Mouse (Mus musculus) hindbrain, embryonic 10.5 days (tissue): ENCODE data around the gene Taf15. TPM values are rescaled to one million over a fixed set of nuclear protein-coding genes. Genes with fewer than 3 reads are reported as not detected.

Experiments used
- DNase-seq: peaks from one replicate; pipeline ENCODE4 v3.0.0-alpha.2; 2017; ENCODE audit warnings: low spot score
- H3K27ac ChIP-seq: fragments of 300-500 bp; sonication (generic); 2 replicates; pipeline ENCODE4 v1.5.1; 2016; ENCODE audit warnings: mild to moderate bottlenecking, moderate library complexity
- H3K27me3 ChIP-seq: fragments of 300-500 bp; sonication (generic); 2 replicates; pipeline ENCODE4 v1.6.1; 2016; ENCODE audit warnings: mild to moderate bottlenecking; ENCODE audit not compliant: poor library complexity, insufficient read depth, severe bottlenecking
- H3K36me3 ChIP-seq: fragments of 300-500 bp; sonication (generic); 2 replicates; pipeline ENCODE4 v1.6.1; 2016; ENCODE audit warnings: mild to moderate bottlenecking, moderate library complexity
- H3K4me1 ChIP-seq: fragments of 300-500 bp; sonication (generic); replicated peaks from 2 replicates; pipeline ENCODE4 v1.6.1; 2016; ENCODE audit warnings: mild to moderate bottlenecking
- H3K4me3 ChIP-seq: fragments of 300-500 bp; sonication (generic); 2 replicates; pipeline ENCODE4 v1.5.1; 2016; ENCODE audit warnings: mild to moderate bottlenecking, moderate library complexity
- H3K9me3 ChIP-seq: fragments of 300-500 bp; sonication (generic); 2 replicates; pipeline ENCODE4 v1.6.1; 2016; ENCODE audit warnings: mild to moderate bottlenecking, moderate library complexity
- WGBS: fragments of 180-500 bp; shearing (Covaris S2); methylation state at CpG from one replicate; pipeline ENCODE4 v1.1.7; 2016; 5-methylcytosine and 5-hydroxymethylcytosine counted together
- polyA plus RNA-seq: library from polyadenylated mRNA; unstranded; fragments of >200 nt; fragmentation: Nextera tagmentation; extraction: Ambion mirVana; gene quantifications from 2 replicates; pipeline ENCODE4 v1.2.1, GENCODE M21; 2016

The Taf15 gene
- polyA plus RNA-seq, 1 experiment from 2014 or later: 9.2 TPM

DNA sequence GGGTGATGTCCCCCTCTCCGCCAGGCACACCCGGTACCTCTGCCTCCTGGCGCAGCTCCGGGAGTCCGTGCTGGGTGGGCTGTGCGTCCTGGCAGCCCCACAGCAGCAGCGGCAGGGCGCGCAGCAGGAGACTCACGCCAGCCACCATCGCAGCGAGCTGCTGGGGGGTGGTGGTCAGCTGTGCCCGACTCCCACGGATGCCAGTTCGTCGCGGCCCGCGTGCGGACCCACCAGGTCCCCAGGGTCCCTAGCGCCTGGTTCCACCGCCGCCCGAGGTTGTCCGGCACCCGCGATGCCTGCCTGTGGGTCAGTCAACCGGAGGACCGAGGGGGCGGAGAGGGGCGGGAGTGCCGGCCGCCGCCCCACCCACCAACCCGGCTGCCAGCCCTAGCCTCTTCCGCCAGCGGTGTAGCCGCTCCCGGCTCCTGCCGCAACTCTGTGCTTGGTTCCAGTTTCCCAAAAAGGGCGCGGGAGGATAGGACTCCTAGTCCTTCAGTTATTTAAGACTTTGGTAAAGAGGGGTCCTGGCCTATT is 10.1 kb upstream of the Taf15 start, which contains the start of gene Mmp28:
Mmp28 (minus strand) TSS at position 361 of the 534 bp plus-strand sequence.
- no peaks in the 10 kb centered on the region for H3K36me3 ChIP-seq
- peak within 1 kb of the TSS; percentile 78 for H3K27ac ChIP-seq
- WGBS: 0% methylated on average over 42 of the region's 42 CpGs
- peaks cover 75% of the 10 kb centered on the region for H3K27me3 ChIP-seq
- H3K4me1 ChIP-seq: peaks cover 27% of the 10 kb centered on the region
- H3K9me3 ChIP-seq: no peaks in the 10 kb centered on the region
- peak; percentile 61 for DNase-seq
- H3K4me3 ChIP-seq: peak within 1 kb of the TSS; percentile 64

DNA sequence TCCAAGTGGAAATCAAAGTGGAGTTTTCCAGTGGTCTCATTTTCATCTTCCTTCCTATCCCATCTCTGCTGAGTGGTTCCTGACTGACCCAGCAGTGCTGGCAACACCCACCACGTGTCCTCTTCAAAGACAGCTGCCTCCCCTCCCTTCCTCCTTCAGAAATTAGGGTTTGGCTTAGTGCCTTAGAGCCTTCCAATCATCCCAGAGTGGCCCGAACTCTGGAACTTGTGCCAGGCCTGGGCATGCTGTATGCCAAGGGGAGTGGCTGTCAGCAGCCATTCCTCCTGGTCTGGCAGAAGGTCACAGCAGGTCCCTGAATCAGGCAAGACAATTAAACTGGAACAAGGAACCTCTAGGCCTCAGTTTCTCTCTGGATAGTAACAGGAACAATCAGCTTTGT is 6.9 kb upstream of the Taf15 start:
- WGBS: 37% methylated on average over 2 of the region's 2 CpGs
- Histone ChIP-seq H3K36me3 (no peaks in the 10 kb centered on the region), H3K9me3 (no peaks in the 10 kb centered on the region), H3K4me1 (peaks cover 20% of the 10 kb centered on the region), H3K27ac (no peak overlapping the region), H3K27me3 (peaks cover 82% of the 10 kb centered on the region), H3K4me3 (no peak overlapping the region)
- DNase-seq: no peak

DNA sequence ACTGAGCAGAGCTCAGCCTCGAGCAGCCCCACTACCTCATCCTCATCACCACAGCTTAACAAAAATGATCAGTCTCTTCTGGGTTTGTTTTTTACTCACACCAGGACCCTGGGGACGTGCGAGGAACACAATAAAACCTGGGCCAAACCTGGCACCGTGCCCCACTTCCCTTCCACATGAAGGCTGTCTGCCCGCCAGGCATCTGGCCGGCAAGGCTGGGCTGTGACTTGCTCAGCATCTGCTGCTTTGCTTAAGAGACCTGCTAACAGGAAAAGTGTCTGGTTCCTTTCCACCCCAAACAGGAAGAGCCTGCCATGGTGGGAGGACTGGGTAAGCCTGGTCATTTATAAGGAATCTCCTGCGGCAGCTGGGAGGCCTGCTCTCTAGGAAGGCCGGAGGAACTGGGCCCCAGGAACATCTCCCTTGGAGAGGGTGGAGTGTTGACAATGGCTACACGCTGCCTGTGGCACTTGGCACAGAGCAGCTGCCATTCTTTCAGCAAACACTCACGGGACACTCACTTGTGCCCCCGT is 5.7 kb upstream of the Taf15 start:
- WGBS: 75% methylated on average over 11 of the region's 11 CpGs
- peaks cover 79% of the 10 kb centered on the region for H3K27me3 ChIP-seq
- H3K36me3 ChIP-seq: no peaks in the 10 kb centered on the region
- DNase-seq: no peak
- H3K27ac ChIP-seq: no peak overlapping the region
- H3K4me1 ChIP-seq: peaks cover 22% of the 10 kb centered on the region
- H3K9me3 ChIP-seq: no peaks in the 10 kb centered on the region
- no peak overlapping the region for H3K4me3 ChIP-seq

DNA sequence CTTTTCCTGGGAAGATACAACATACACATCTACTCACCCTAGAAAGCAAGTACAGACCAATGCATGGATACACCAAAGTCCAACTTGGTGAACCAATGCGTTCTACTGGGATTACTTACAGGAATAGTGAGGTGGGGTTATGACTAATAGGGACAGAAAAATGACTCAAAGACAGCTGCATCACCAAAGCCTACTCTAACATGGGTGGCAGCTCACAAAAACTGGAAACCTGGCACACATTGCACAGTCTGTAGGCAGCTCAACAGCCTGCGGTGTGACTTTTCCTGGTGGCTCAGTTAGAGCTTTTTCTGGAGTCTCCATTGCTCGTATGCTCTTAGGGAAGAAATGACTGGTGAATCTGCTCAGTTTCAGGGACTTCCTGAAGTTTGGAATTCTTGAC is 4.1 kb upstream of the Taf15 start:
- 89% methylated on average over 3 of the region's 3 CpGs for WGBS
- Histone ChIP-seq H3K4me1 (peaks cover 11% of the 10 kb centered on the region), H3K27me3 (peaks cover 63% of the 10 kb centered on the region), H3K4me3 (no peak overlapping the region), H3K27ac (no peak overlapping the region), H3K36me3 (no peaks in the 10 kb centered on the region), H3K9me3 (no peaks in the 10 kb centered on the region)
- no peak for DNase-seq

DNA sequence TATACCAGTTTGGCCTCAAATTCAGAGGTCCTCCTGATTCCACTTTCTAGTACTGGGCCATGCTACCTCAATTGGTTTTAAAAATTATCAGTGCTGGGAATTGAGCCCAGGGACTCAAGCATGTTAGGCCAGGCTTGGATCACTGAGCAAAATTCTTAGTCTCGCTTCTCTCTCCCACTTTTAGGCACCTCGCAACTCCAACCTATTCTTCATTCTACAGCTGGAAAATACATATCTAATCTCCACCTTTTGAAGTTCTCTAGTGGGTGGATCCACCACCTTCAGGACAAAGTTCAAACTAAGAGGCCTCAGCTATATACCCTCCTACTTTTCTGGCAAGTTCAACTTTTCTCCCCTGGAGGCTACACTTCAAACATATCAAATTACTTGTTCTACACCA is 1.1 kb upstream of the Taf15 start:
- Histone ChIP-seq H3K27me3 (peaks cover 35% of the 10 kb centered on the region), H3K4me3 (peak overlapping the region; percentile 97; the same call in 1 of the 2 replicates), H3K9me3 (no peaks in the 10 kb centered on the region), H3K4me1 (peaks cover 20% of the 10 kb centered on the region), H3K36me3 (peaks cover 16% of the 10 kb centered on the region), H3K27ac (peak overlapping the region; percentile 99; the same call in 1 of the 2 replicates)
- DNase-seq: no peak
- 82% methylated on average over 2 of the region's 2 CpGs for WGBS

DNA sequence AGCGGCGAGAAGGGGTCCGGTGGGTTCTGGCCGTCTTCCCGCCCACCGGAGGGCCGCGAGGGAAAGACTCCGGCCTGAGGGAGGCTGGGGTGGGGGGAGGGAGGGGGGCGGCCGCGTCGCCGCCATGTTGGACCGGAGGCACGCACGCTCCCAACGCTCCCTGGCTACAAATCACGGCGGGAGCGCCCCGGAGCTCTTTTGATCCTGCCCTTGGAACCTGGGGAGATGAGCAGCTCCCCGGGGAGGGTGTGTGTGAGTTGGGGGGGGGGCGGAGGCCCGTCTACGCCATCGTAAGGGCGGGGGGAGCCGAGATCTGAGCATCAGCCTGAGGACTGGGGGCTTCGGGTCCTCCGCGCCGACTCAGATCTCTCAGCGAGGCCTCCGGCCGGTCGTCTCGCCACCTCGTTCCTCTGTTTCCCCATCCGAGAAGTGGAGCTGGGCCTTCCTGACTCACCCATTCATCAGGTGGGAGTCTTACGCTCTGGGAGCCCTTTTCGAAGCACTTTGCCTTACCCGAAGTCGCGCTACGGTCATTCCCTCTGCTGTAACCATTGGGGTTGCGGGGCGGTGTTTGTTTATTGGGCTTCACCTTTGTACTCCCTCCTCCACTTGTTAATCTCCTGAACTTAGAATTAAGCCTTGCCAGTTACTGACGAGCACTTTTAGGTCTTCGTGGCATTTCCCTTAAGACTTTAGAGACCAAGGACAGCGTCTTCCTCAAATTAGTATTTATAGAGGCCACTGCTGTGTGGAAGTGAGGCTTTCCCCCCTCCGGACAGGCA is 540 bp downstream of the Taf15 start:
- WGBS: under 1% methylated on average over 52 of the region's 52 CpGs
- no peak for DNase-seq

DNA sequence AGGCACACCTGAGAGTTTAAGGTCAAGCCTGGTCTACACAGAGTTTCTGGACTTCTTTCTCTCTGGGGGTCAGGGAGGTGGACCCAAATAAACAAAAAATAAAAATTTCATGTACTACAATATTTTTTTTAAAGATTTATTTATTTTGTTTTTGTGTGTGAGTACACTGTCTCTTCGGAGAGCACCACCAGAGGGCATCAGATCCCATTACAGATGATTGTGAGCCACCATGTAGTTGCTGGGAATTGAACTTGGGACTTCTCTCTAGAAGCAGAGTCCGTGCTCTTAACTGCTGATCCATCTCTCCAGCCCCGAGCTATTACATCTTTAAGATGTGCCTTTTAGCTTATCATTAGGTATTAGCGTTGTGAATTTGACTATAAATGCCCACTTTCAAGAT is 18.6 kb downstream of the Taf15 start:
- Histone ChIP-seq H3K27ac (no peak overlapping the region), H3K9me3 (no peaks in the 10 kb centered on the region), H3K4me1 (peaks cover 3% of the 10 kb centered on the region; the same call in 1 of the 2 replicates), H3K36me3 (peaks cover 95% of the 10 kb centered on the region), H3K4me3 (no peak overlapping the region), H3K27me3 (no peaks in the 10 kb centered on the region)
- WGBS: 91% methylated on average over 4 of the region's 4 CpGs
- no peak for DNase-seq

More for the DNA sequence above, 540 bp downstream of the Taf15 start:
- Histone ChIP-seq H3K4me1 (peaks cover 20% of the 10 kb centered on the region), H3K27me3 (peaks cover 21% of the 10 kb centered on the region), H3K4me3 (peak overlapping the region; percentile 97), H3K36me3 (peaks cover 31% of the 10 kb centered on the region), H3K27ac (peak overlapping the region; percentile 99), H3K9me3 (no peaks in the 10 kb centered on the region)

DNA sequence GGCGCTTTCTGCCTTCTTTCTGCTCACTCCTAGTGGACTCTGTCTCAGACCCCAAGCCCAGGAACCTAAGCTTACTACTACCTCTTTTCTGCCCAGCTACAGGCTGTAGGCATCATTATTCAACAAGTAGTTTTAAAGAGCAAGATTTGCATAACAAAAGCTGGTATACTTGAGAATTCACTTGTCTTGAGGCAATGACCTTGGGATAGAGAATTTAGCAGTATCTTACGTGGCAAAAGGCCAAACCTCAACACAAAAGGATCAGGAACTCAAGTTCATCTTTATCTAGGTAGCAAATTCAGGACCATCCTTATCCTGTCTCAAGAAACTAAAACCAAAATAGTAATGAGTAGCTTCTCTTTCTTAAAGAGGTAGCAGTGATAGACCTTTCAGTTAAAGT is 22.7 kb downstream of the Taf15 start:
- no peak overlapping the region for H3K27ac ChIP-seq
- H3K4me1 ChIP-seq: peaks cover 3% of the 10 kb centered on the region; the same call in 1 of the 2 replicates
- H3K36me3 ChIP-seq: peaks cover 88% of the 10 kb centered on the region
- no peak for DNase-seq
- no peak overlapping the region for H3K4me3 ChIP-seq
- H3K9me3 ChIP-seq: no peaks in the 10 kb centered on the region
- no peaks in the 10 kb centered on the region for H3K27me3 ChIP-seq
- WGBS: 82% methylated on average over 2 of the region's 2 CpGs

DNA sequence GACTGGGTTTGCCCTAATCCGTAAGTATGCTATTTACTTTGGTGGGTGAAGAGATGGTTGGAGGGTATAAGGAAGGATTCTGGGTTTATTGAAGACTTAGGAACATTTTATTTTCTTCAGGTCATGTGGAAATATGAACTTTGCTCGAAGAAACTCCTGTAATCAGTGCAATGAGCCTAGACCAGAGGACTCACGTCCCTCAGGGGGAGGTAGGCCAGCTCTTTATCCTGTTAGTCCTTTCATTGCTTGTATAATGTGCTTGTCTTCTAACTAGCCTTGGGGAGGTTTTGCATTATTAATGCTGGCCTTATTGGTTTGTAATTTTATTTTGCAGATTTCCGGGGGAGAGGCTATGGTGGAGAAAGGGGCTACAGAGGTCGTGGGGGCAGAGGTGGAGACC is 31.4 kb downstream of the Taf15 start:
- Histone ChIP-seq H3K4me3 (no peak overlapping the region), H3K9me3 (no peaks in the 10 kb centered on the region), H3K27ac (no peak overlapping the region), H3K4me1 (no peaks in the 10 kb centered on the region), H3K27me3 (no peaks in the 10 kb centered on the region), H3K36me3 (peaks cover 93% of the 10 kb centered on the region)
- 94% methylated on average over 5 of the region's 5 CpGs for WGBS
- DNase-seq: no peak

DNA sequence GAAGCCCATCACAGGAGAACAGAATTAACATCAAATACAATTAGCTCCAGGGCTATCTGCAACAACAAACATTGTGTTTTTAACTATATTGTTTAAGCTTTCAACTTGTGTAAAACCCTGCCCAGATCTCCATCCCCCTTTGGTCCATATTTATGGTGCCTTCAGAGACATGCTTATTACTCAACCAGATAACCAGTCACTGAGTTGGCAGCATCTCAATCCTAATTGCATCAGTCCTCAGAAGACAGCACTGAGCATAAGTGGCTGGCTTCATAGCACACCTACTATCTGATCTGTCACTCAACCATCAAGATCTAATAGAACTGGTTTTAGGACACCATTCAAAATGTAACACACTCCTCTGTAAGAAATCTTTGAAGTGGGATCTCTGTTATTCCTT is 36.6 kb downstream of the Taf15 start:
- no peaks in the 10 kb centered on the region for H3K9me3 ChIP-seq
- no peaks in the 10 kb centered on the region for H3K27me3 ChIP-seq
- no peak for DNase-seq
- H3K27ac ChIP-seq: no peak overlapping the region
- peaks cover 44% of the 10 kb centered on the region for H3K36me3 ChIP-seq
- no peak overlapping the region for H3K4me3 ChIP-seq
- no peaks in the 10 kb centered on the region for H3K4me1 ChIP-seq

DNA sequence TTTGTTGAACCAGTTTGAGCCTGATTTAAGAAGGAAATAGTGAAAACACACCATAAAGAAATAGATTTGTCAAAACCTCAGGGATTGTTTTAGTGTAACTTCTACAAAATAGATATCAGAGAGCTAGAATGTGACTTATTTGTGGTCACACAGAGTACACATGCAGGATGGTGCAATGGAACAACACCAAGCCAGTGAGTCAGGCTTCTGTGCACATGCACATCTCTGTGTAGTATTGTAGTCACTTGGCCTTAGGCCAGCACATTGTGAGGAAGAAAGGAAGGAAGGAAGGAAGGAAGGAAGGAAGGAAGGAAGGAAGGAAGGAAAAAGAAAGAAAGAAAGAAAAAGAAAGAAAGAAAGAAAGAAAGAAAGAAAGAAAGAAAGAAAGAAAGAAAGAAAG is 44.3 kb downstream of the Taf15 start:
- 0 out of 2 replicates have a peak, but pooled peaks cover 3% of the 10 kb centered on the region for H3K36me3 ChIP-seq
- no peaks in the 10 kb centered on the region for H3K9me3 ChIP-seq
- no peak overlapping the region for H3K4me3 ChIP-seq
- H3K4me1 ChIP-seq: no peaks in the 10 kb centered on the region
- no peak overlapping the region for H3K27ac ChIP-seq
- no peaks in the 10 kb centered on the region for H3K27me3 ChIP-seq
- DNase-seq: no peak

DNA sequence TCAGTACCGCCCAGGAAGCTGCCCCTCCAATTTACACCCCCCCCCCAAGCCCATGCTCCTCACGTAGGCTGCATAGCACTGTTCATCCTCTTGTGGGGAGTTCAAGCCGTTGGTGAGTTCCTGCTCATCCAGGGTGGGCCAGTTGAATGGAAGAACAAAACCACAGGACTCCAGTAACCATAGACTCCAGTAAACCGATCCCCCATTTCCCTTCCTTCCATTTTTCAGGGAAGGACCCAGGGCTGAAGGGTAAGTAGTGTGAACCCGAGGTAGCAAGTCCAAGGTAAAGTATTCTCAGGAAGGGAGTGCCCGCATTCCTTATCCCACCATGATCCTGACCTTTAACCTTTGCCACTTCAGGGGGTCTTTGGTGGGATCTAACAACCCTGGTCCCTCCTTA is 45.5 kb downstream of the Taf15 start:
- no peaks in the 10 kb centered on the region for H3K9me3 ChIP-seq
- 0 out of 2 replicates have a peak, but pooled peaks cover 3% of the 10 kb centered on the region for H3K36me3 ChIP-seq
- no peak overlapping the region for H3K4me3 ChIP-seq
- H3K4me1 ChIP-seq: no peaks in the 10 kb centered on the region
- 62% methylated on average over 6 of the region's 6 CpGs for WGBS
- H3K27ac ChIP-seq: no peak overlapping the region
- no peak for DNase-seq
- no peaks in the 10 kb centered on the region for H3K27me3 ChIP-seq

DNA sequence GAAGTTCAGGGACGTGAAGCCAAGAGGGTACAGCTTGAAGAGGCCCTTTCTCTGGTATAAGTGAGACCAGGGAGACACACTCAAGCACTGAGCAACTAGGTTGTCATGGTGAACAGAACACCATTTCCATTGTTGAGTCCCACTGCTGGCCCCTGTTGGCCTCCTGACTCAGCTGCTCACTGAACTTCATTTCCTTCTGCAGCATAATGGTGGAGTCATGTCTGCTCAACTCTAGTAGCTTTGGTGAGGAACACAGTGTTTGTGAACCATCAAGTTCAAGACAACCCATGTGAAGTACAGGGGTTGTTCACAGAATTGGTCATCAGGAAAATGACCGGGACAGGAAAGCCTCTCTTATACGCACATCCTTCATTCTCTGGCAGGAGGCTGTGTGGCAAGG is 49.2 kb downstream of the Taf15 start, which contains the start of gene Heatr9:
Heatr9 (minus strand) TSS at position 101 of the 400 bp plus-strand sequence.
- WGBS: 89% methylated on average over 3 of the region's 3 CpGs
- Histone ChIP-seq H3K4me3 (no peak within 1 kb of the TSS), H3K9me3 (no peaks in the 10 kb centered on the region), H3K36me3 (0 out of 2 replicates have a peak, but pooled peaks cover 3% of the 10 kb centered on the region), H3K27ac (no peak within 1 kb of the TSS), H3K27me3 (no peaks in the 10 kb centered on the region), H3K4me1 (no peaks in the 10 kb centered on the region)
- no peak for DNase-seq
